Mouse (Mus musculus) skeletal muscle tissue, postnatal 0 days (tissue): Measurements from ENCODE around the gene Akap9. TPM values are rescaled to one million over a fixed set of nuclear protein-coding genes. Genes with fewer than 3 reads are reported as not detected.

Source experiments
- polyA plus RNA-seq: library from polyadenylated mRNA; unstranded; fragments of >200 nt; fragmentation: Nextera tagmentation; extraction: Ambion mirVana; gene quantifications from 2 replicates; pipeline ENCODE4 v1.2.1, GENCODE M21; 2015

The Akap9 gene
- polyA plus RNA-seq = 105 and 122 TPM in 2 replicates

GRCm38 (mm10) chr5:3927801-3928689 lies at the start of gene Akap9:
Gene Akap9, plus strand, starts transcription at chr5:3928054.

GRCm38 (mm10) chr5:3893459-3894293 lies 34.2 kb upstream of the Akap9 start, which contains the start of gene Mterf1a:
Gene Mterf1a, minus strand, starts transcription at chr5:3893933.

GRCm38 (mm10) chr5:4104341-4105040 lies 176.6 kb downstream of the Akap9 start, which contains the start of gene Cyp51:
Gene Cyp51, minus strand, starts transcription at chr5:4104746.

Other genes with a start within 250 kb of the Akap9 start
- gene Ankib1, start 125.1 kb upstream of the Akap9 start, polyA plus RNA-seq = 4.8 and 5.0 TPM in 2 replicates
- 22.0 and 23.7 TPM in 2 replicates for gene Krit1, start 124.9 kb upstream of the Akap9 start, polyA plus RNA-seq
- not detected in 2 replicates for gene Lrrd1, start 82.9 kb upstream of the Akap9 start, polyA plus RNA-seq
- gene Mterf1a, start 34.1 kb upstream of the Akap9 start, polyA plus RNA-seq = 2.3 and 3.8 TPM in 2 replicates
- gene Cyp51, start 176.7 kb downstream of the Akap9 start, polyA plus RNA-seq = 8.7 and 16.9 TPM in 2 replicates